Mouse (Mus musculus) CH12.LX (cell line): ENCODE results near the gene Ramp2. TPM values are rescaled to one million over a fixed set of nuclear protein-coding genes. Genes with fewer than 3 reads are reported as not detected.

ENCODE experiments used
- DNase-seq: peaks from one replicate; pipeline ENCODE4 v3.0.0-alpha.2; 2013; ENCODE audit errors: extremely low read depth
- H3K27ac ChIP-seq: 2 replicates; pipeline ENCODE4 v1.5.1; 2012; ENCODE audit warnings: low read depth, mild to moderate bottlenecking, control low read depth, moderate library complexity; ENCODE audit not compliant: insufficient read depth
- H3K27me3 ChIP-seq: replicated peaks from 2 replicates; pipeline ENCODE3; 2012; ENCODE audit warnings: inconsistent platforms
- H3K36me3 ChIP-seq, 2 experiments: replicated peaks in 1 of 2; 2 replicates each; pipeline versions ENCODE3 to v1.6.1; 2012; ENCODE audit warnings: inconsistent platforms in 1 of 2, low read length in 1 of 2, mild to moderate bottlenecking in 1 of 2, mixed read lengths in 1 of 2, moderate library complexity in 1 of 2; ENCODE audit not compliant: control insufficient read depth in 1 of 2, insufficient read depth in 1 of 2
- H3K4me1 ChIP-seq, 2 experiments: 2 replicates each; pipeline ENCODE4 v1.6.1; 2012; ENCODE audit warnings: inconsistent platforms in 1 of 2, moderate library complexity in 1 of 2; ENCODE audit not compliant: insufficient read depth in 2 of 2, control insufficient read depth in 1 of 2
- H3K4me2 ChIP-seq: 2 replicates; pipeline ENCODE4 v1.6.1; 2012; ENCODE audit warnings: low read depth, mild to moderate bottlenecking, control low read depth; ENCODE audit not compliant: poor library complexity, insufficient read depth, severe bottlenecking
- H3K4me3 ChIP-seq, 3 experiments: fragments of 150-350 bp in 1 of 3; sonication (generic) in 1 of 3; replicated peaks in 1 of 3; 2 replicates each; pipeline versions ENCODE3 to v1.5.1; 2011 to 2012; ENCODE audit warnings: low read depth in 2 of 3, low read length in 2 of 3, mild to moderate bottlenecking in 2 of 3, moderate library complexity in 2 of 3, control low read depth in 1 of 3, improper control_type of control experiment in 1 of 3, inconsistent platforms in 1 of 3, mixed read lengths in 1 of 3; ENCODE audit not compliant: poor library complexity in 1 of 3
- H3K79me2 ChIP-seq: replicated peaks from 2 replicates; pipeline ENCODE4 v1.6.1; 2012; ENCODE audit warnings: mild to moderate bottlenecking, moderate library complexity; ENCODE audit not compliant: control insufficient read depth, poor library complexity, insufficient read depth, severe bottlenecking; ENCODE audit errors: extremely low read depth
- H3K9ac ChIP-seq: 2 replicates; pipeline ENCODE4 v1.6.1; 2012; ENCODE audit warnings: low read depth, mild to moderate bottlenecking, control low read depth, moderate library complexity; ENCODE audit not compliant: insufficient read depth
- H3K9me3 ChIP-seq: replicated peaks from 2 replicates; pipeline ENCODE3; 2012; ENCODE audit warnings: low read length, inconsistent platforms, mixed read lengths
- BHLHE40 ChIP-seq: IDR thresholded peaks from 2 replicates; pipeline ENCODE4 v1.6.1; 2011; ENCODE audit warnings: mild to moderate bottlenecking, low read depth, low read length, improper control_type of control experiment
- CHD2 ChIP-seq: IDR thresholded peaks from 2 replicates; pipeline ENCODE4 v1.6.1; 2011; ENCODE audit warnings: low read length, improper control_type of control experiment
- E2F4 ChIP-seq: IDR thresholded peaks from 2 replicates; pipeline ENCODE4 v1.6.1; 2011; ENCODE audit warnings: low read depth, low read length, improper control_type of control experiment; ENCODE audit not compliant: insufficient replicate concordance
- ELF1 ChIP-seq: IDR thresholded peaks from 2 replicates; pipeline ENCODE4 v1.6.1; 2014; ENCODE audit warnings: low read depth, mild to moderate bottlenecking, inconsistent platforms, low read length, improper control_type of control experiment
- EP300 ChIP-seq: IDR thresholded peaks from 2 replicates; pipeline ENCODE4 v1.6.1; 2011; ENCODE audit warnings: low read length, improper control_type of control experiment
- GABPA ChIP-seq: IDR thresholded peaks from 2 replicates; pipeline ENCODE4 v1.6.1; 2012; ENCODE audit warnings: low read depth, low read length, improper control_type of control experiment, inconsistent platforms; ENCODE audit not compliant: insufficient replicate concordance
- IRF4 ChIP-seq: IDR thresholded peaks from 2 replicates; pipeline ENCODE4 v1.6.1; 2014; ENCODE audit warnings: low read depth, mild to moderate bottlenecking, inconsistent platforms, low read length, improper control_type of control experiment
- JUN ChIP-seq: IDR thresholded peaks from 2 replicates; pipeline ENCODE4 v1.6.1; 2011; ENCODE audit warnings: low read depth, mild to moderate bottlenecking, low read length, improper control_type of control experiment, moderate library complexity; ENCODE audit not compliant: insufficient read depth
- JUND ChIP-seq: conservative IDR thresholded peaks from 2 replicates; pipeline ENCODE4 v1.6.1; 2011; ENCODE audit warnings: low read depth, low read length, improper control_type of control experiment
- KAT2A ChIP-seq: IDR thresholded peaks from 2 replicates; pipeline ENCODE4 v1.6.1; 2012; ENCODE audit warnings: low read length, improper control_type of control experiment, inconsistent platforms; ENCODE audit not compliant: insufficient replicate concordance
- MAX ChIP-seq: IDR thresholded peaks from 2 replicates; pipeline ENCODE4 v1.6.1; 2011; ENCODE audit warnings: low read length, improper control_type of control experiment
- MAZ ChIP-seq: IDR thresholded peaks from 2 replicates; pipeline ENCODE4 v1.6.1; 2012; ENCODE audit warnings: low read depth, mild to moderate bottlenecking, inconsistent platforms, low read length, improper control_type of control experiment, moderate library complexity
- MEF2A ChIP-seq: IDR thresholded peaks from 2 replicates; pipeline ENCODE4 v1.6.1; 2014; ENCODE audit warnings: low read depth, mild to moderate bottlenecking, inconsistent platforms, low read length, improper control_type of control experiment, borderline replicate concordance
- MXI1 ChIP-seq: IDR thresholded peaks from 2 replicates; pipeline ENCODE4 v1.6.1; 2011; ENCODE audit warnings: mild to moderate bottlenecking, low read depth, low read length, improper control_type of control experiment
- NRF1 ChIP-seq: IDR thresholded peaks from 2 replicates; pipeline ENCODE4 v1.6.1; 2014; ENCODE audit warnings: low read depth, mild to moderate bottlenecking, inconsistent platforms, low read length, improper control_type of control experiment, moderate library complexity
- PAX5 ChIP-seq: IDR thresholded peaks from 2 replicates; pipeline ENCODE4 v1.6.1; 2012; ENCODE audit warnings: low read length, inconsistent platforms, mixed read lengths
- POLR2AphosphoS2 ChIP-seq: IDR thresholded peaks from 2 replicates; pipeline ENCODE4 v1.6.1; 2011; ENCODE audit warnings: low read depth, low read length, improper control_type of control experiment
- RAD21 ChIP-seq: IDR thresholded peaks from 2 replicates; pipeline ENCODE4 v1.6.1; 2011; ENCODE audit warnings: low read depth, mild to moderate bottlenecking, low read length, improper control_type of control experiment, moderate library complexity
- SIN3A ChIP-seq: IDR thresholded peaks from 2 replicates; pipeline ENCODE4 v1.6.1; 2012; ENCODE audit warnings: low read length, improper control_type of control experiment, inconsistent platforms
- SMC3 ChIP-seq: IDR thresholded peaks from 2 replicates; pipeline ENCODE4 v1.6.1; 2011; ENCODE audit warnings: low read depth, low read length, improper control_type of control experiment
- UBTF ChIP-seq: IDR thresholded peaks from 2 replicates; pipeline ENCODE4 v1.6.1; 2012; ENCODE audit warnings: low read depth, mild to moderate bottlenecking, inconsistent platforms, low read length, improper control_type of control experiment, moderate library complexity
- USF1 ChIP-seq: IDR thresholded peaks from 2 replicates; pipeline ENCODE4 v1.6.1; 2014; ENCODE audit warnings: low read depth, mild to moderate bottlenecking, inconsistent platforms, low read length, improper control_type of control experiment
- USF2 ChIP-seq: conservative IDR thresholded peaks from 2 replicates; pipeline ENCODE4 v1.6.1; 2011; ENCODE audit warnings: low read depth, low read length, improper control_type of control experiment
- ZC3H11A ChIP-seq: IDR thresholded peaks from 2 replicates; pipeline ENCODE4 v1.6.1; 2012; ENCODE audit warnings: low read depth, mild to moderate bottlenecking, inconsistent platforms, low read length, improper control_type of control experiment
- ZMIZ1 ChIP-seq: IDR thresholded peaks from 2 replicates; pipeline ENCODE4 v1.6.1; 2012; ENCODE audit warnings: low read depth, mild to moderate bottlenecking, inconsistent platforms, low read length, improper control_type of control experiment
- ZNF384 ChIP-seq: IDR thresholded peaks from 2 replicates; pipeline ENCODE4 v1.6.1; 2012; ENCODE audit warnings: low read depth, low read length, improper control_type of control experiment, inconsistent platforms
- dilution Hi-C: fragments of 300-500 bp; cut with MboI; formaldehyde crosslinking; loops from 2 replicates; pipeline ENCODE4 v1.14.3; 2020; ENCODE audit warnings: low sequenced_read_pairs; ENCODE audit not compliant: extremely low pct_unique_long_range_greater_than_20kb, extremely low pct_ligation_motif_present
- in situ Hi-C: fragments of 300-500 bp; cut with MboI; formaldehyde crosslinking; loops from 3 replicates; pipeline ENCODE4 v1.14.3; 2019; ENCODE audit warnings: low sequenced_read_pairs, low pct_ligation_motif_present, low pct_unique_long_range_greater_than_20kb, mixed read lengths
- polyA plus RNA-seq: library from polyadenylated mRNA; unstranded; fragments of >175 nt; gene quantifications from 2 replicates; pipeline ENCODE4 v1.2.1, GENCODE M21; 2012; ENCODE audit warnings: low read depth; ENCODE audit not compliant: insufficient read length
- total RNA-seq, 2 experiments: library from RNA; depleted of rRNA; stranded (reverse); fragments of 300-350 nt in 1 of 2; fragments of >200 nt in 1 of 2; gene quantifications; 2 replicates each; pipeline ENCODE4 v1.2.3; 2012 to 2014

The Ramp2 gene
- total RNA-seq (2012; rRNA removed) (1.3 and 1.5 TPM in 2 replicates), total RNA-seq (2014; rRNA removed) (0.26 TPM in 1 of 2 replicates, not detected in the other), polyA plus RNA-seq (0.33 and 0.80 TPM in 2 replicates)

GRCm38 (mm10) chr11:101245855-101246701, at the start of gene Ramp2:
Gene Ramp2, plus strand, starts transcription at chr11:101246028.
- H3K4me2 ChIP-seq, result peak within 1 kb of the TSS; percentile 70
- no peaks in the 10 kb centered on the region for H3K9me3 ChIP-seq
- peaks cover 70% of the 10 kb centered on the region for H3K27me3 ChIP-seq
- H3K4me3 ChIP-seq, result peak within 1 kb of the TSS in 1 of 3 experiments; percentile 50
- TF ChIP-seq POLR2AphosphoS2, result no peak
- TF ChIP-seq JUN, result no peak
- no peak for TF ChIP-seq MAZ
- no peak for TF ChIP-seq USF2
- TF ChIP-seq MAX, result no peak
- no peak for TF ChIP-seq NRF1
- TF ChIP-seq MXI1, result no peak; the same call in 1 of the 2 replicates
- TF ChIP-seq UBTF, result no peak
- no peak for TF ChIP-seq SMC3
- TF ChIP-seq JUND, result no peak
- TF ChIP-seq RAD21, result no peak
- no peak for TF ChIP-seq ELF1
- no peak for TF ChIP-seq EP300
- no peak for TF ChIP-seq GABPA
- TF ChIP-seq ZNF384, result no peak
- TF ChIP-seq, all 38 proteins: peak for 0
- DNase-seq, result no peak
- Histone ChIP-seq H3K9ac (no peak within 1 kb of the TSS), H3K27ac (no peak within 1 kb of the TSS), H3K79me2 (no peaks in the 10 kb centered on the region), H3K36me3 (no peaks in the 10 kb centered on the region), H3K4me1 (peaks cover 6 to 7% of the 10 kb centered on the region in 2 experiments)
- dilution Hi-C loops, result no loop called here
- in situ Hi-C loops, result no loop called here

GRCm38 (mm10) chr11:101196175-101196574, 49.7 kb upstream of the Ramp2 start:
- Histone ChIP-seq H3K9ac (no peak overlapping the region), H3K27me3 (no peaks in the 10 kb centered on the region), H3K4me1 (peaks cover 25 to 41% of the 10 kb centered on the region in 2 experiments), H3K4me3 (no peak overlapping the region), H3K79me2 (no peaks in the 10 kb centered on the region), H3K36me3 (peaks cover 43 to 95% of the 10 kb centered on the region in 2 experiments), H3K9me3 (no peaks in the 10 kb centered on the region), H3K27ac (no peak overlapping the region), H3K4me2 (no peak overlapping the region)
- DNase-seq, result no peak
- dilution Hi-C loops (no loop called here), in situ Hi-C loops (no loop called here)
- TF ChIP-seq SIN3A, result no peak
- no peak for TF ChIP-seq USF1
- no peak for TF ChIP-seq ELF1
- TF ChIP-seq NRF1, result no peak
- TF ChIP-seq PAX5, result no peak
- TF ChIP-seq BHLHE40, result no peak
- TF ChIP-seq SMC3, result no peak
- TF ChIP-seq ZMIZ1, result no peak
- TF ChIP-seq ZC3H11A, result no peak
- TF ChIP-seq MEF2A, result no peak
- no peak for TF ChIP-seq IRF4
- TF ChIP-seq CHD2, result no peak
- TF ChIP-seq GABPA, result no peak
- TF ChIP-seq E2F4, result no peak
- TF ChIP-seq KAT2A, result no peak
- TF ChIP-seq JUND, result no peak
